Mouse (Mus musculus): ENCODE measurements around the gene Map2k3. TPM values are rescaled to one million over a fixed set of nuclear protein-coding genes. Genes with fewer than 3 reads are reported as not detected.

Map2k3 gene
- polyA plus RNA-seq, 1 experiment, result 406 TPM

DNA sequence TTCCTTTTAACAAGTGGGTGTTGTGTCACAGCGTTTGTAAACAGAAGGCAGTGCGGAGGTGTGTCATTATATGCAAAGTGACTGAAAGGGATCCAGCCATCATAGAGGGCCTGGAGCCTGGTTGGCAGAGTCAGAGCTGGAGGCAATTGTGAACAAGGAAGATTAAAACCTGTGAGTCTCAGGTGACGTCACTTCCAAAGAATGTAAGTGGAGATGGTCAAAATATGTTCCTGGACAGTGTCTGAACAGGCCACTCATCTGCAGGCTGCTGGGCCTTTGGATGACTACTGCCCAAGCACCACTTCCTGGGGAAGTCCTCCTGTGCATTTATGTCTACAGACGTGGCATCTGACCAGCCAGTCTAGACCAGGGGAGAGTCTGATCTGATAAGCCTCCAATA, 16.6 kb upstream of the Map2k3 start:
- TF ChIP-seq GATA1 (IDR thresholded peaks at IDR 0.05; ENCODE audit: low read length), result no peak

DNA sequence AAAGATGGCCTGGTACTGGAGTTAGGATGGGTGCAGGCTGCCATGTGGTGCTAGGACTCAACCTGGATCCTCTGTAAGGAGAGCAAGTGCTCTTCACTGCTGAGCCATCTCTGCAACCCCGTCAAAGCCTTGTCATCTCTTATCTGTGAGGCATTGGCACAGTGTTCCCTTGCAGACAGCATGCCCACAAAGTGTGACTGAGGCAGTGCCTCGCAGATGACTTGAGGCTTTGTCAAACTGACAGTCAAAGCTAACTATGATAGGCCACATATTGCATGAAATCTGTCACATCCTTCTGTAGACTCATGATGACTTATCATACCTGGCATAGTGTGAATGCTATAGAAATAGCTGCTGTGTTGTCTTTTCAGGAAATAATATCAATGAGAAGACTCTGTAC, 11.8 kb upstream of the Map2k3 start:
- TF ChIP-seq GATA1 (IDR thresholded peaks at IDR 0.05; ENCODE audit: low read length), result no peak

- TF ChIP-seq GATA1 (IDR thresholded peaks at IDR 0.05; ENCODE audit: low read length), result no peak
Observed at GRCm38 (mm10) chr11:60922195-60922594, 9.6 kb upstream of the Map2k3 start.

DNA sequence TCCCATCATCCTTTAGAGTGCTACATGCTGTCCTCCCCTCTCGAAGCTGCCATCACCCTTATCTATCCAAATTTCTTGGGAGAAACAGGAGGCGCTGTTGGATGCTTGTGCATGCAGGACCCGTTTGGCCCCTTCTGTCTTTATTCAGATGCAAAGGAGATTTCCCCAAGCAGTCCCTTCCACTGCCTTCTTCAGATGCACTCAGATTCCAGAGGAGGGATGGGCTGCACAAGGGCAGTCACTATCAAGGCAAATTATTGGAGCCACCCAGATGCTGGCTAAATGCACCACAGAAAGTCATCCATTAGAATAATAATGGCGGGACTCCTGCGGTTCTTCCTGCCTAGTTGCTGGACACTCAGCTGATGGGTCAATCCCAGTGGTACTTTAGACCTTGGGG, 8.9 kb upstream of the Map2k3 start:
- TF ChIP-seq GATA1 (IDR thresholded peaks at IDR 0.05; ENCODE audit: low read length), result no peak

DNA sequence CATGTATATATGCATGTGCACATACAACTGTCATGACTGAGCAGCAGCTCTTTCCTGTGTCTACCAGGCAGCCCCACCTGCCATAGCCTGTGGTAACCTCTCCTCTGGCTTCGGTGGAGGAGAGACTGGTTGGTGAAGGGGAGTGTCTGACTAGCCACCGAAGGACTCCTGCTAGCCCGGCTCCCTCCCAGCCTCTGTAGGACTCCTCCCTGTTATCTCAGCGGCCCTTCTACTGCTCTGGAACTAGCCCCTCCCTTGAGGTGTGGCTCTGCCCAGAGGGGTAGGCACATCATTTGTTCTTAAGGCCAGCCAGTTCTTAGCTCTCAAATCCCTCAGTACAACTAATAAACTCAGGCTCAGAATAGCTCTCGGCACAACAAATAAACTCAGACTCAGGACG, 7.3 kb upstream of the Map2k3 start:
- no peak for TF ChIP-seq GATA1 (IDR thresholded peaks at IDR 0.05; ENCODE audit: low read length)

GRCm38 (mm10) chr11:60924981-60925380, 6.9 kb upstream of the Map2k3 start:
- no peak for TF ChIP-seq GATA1 (IDR thresholded peaks at IDR 0.05; ENCODE audit: low read length)

DNA sequence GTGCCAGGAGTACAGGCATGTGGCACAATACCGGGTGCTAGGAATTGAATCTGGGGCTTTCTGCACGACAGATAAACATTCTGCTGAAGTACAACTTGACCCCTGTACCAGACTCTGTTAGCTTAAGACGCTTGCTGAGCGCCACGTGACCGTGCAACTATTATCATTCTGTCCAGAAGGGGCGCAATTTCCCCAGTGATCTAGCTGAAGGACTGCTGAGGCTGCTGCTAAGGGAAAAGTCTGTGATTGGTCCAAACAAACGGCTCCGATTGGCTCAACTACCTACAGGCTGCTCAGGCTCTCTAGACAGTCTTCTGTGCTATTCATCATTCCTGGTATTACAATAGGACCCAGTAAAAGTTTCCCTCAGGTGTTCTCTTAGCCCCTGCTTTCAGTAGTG, 4.6 kb upstream of the Map2k3 start:
- TF ChIP-seq GATA1 (IDR thresholded peaks at IDR 0.05; ENCODE audit: low read length), result no peak

- TF ChIP-seq GATA1 (IDR thresholded peaks at IDR 0.05; ENCODE audit: low read length), result no peak
Observed at GRCm38 (mm10) chr11:60930724-60931281, 1.0 kb upstream of the Map2k3 start.

DNA sequence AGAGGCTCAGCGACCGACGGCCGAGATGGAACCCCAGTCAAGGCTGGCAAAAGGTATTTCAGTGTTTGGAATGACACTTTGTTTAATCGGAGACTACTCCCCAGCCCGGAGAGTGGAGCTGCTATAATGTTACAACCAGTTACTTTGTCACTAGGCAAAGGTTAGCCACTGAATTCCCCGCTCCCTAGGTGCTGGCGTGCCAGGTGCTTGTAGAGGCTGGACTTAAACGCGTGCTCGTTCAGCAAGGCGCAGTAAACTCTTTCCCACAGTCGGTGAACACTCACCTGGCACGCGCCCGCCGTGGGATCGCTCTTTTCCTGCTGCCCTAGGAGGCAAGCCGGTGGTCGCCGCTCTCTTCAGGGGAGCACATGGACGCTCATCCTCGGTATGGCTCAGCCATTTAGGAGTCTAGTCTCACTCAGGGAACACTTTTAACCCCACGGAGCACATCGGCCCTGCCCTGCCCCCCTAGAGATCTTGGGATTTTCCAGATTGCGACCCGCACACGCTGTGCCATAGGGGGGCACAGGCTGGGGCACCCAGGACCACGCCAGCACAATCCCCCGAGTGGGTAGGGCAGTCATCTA, 458 bp upstream of the Map2k3 start:
- no peak for TF ChIP-seq GATA1 (IDR thresholded peaks at IDR 0.05; ENCODE audit: low read length)

- TF ChIP-seq GATA1 (IDR thresholded peaks at IDR 0.05; ENCODE audit: low read length), result no peak
Observed at GRCm38 (mm10) chr11:60932503-60933020, 729 bp downstream of the Map2k3 start.

DNA sequence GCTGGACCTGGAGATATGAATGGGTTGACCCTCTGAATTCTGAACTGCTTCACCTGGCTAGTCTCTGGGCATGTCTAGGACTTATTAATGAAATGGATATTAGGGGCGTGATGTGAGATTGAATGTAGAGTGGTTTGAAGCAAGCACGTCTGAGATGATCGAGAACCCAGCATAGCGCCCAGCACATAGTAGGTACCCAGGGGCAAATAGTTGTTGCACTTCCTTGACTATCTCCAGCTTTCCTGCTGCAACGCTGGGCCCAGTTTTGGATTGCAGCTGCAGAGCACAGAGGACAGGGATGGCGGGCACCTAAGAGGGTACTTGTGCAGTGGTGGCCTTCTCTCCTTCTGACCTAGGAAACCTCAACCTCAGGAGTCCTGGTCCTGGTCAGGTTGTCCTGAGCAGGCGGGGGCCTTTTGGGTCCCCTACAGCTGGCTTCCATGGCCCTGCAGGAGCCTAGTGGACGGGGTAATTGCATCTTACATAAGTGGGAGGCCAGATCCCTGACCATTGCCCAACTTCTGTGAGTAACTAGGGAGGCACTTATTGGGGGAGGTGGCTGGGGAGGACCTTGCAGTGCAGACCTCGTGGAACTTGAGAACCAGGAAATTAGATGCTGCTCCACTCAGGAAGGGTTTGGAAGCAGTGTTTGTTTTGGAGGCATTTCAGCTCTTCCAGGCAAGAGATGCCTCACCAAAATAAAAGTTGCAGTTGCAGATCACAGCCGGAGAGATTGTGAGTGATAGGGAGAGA, 1.5 kb downstream of the Map2k3 start:
- TF ChIP-seq GATA1 (IDR thresholded peaks at IDR 0.05; ENCODE audit: low read length), result no peak

DNA sequence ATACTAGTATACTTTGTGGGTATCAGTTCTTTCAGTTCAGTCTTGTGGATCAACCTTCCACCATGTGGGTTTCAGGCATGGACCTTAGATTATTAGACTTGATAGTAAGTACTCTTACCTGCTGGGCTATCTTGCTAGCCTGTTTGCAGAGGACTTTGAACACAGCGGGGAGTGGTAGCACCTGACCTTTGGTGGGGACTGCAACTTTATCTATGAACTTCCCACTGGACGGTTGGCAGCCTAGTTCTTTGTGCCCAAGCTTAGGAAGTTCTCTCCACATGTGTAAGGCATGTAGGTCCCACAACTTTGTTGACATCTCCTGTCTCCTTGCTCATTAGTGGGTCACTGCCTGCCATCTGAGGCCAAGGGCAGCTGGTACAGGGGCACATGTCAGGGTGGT, 3.0 kb downstream of the Map2k3 start:
- TF ChIP-seq GATA1 (IDR thresholded peaks at IDR 0.05; ENCODE audit: low read length), result no peak

DNA sequence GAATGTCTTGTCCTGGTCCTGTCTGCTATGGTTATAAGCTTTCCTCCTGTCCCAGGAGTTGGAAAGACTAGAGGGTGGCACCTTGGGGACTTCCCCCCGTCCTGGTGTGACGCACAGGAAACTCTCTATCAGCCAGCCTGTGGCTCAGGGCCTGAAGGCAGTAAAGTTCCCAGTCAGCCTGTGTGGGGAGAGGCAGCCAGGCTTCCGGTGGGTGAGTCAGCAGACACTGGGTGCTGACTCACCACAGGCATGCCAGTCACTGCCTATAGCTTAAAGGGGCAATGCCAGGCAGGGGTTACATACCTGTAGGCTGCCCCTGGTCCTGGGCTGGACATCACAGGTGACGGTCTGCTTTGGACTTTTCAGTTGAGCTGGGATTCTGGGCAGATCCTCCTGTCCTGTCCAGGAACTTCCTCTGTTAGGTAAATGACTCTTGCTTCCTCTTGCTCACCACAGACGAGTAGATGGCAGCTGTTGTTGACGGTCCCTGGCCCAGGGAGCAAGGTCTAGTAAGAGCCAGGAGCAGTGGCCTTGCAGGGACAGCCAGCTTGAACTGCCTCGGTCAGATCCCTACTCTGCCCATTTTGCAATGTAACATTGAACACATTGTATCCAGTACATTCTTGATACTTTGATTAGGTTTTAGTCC, 3.6 kb downstream of the Map2k3 start:
- peak; percentile 23 for TF ChIP-seq GATA1 (IDR thresholded peaks at IDR 0.05; ENCODE audit: low read length)

DNA sequence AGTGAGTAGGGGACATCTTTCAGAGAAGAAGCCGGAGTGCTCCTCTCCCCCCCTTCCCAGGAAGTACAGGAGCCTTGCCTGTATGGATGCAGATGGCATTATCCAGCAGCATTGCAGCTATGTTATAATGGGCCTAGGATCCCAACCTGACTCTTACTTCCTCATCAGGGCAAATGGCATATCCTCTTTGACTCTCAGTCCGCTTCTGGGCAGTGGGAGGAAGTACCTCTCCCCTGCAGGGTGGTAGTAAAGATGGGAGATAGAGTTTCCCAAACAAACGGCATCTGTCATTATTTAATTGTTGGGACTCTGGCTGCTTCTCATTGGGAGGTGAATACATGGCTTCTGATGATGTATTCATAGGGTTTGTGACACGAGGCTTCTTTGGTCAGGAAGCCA, 4.1 kb downstream of the Map2k3 start:
- no peak for TF ChIP-seq GATA1 (IDR thresholded peaks at IDR 0.05; ENCODE audit: low read length)

GRCm38 (mm10) chr11:60937611-60938010, 5.8 kb downstream of the Map2k3 start:
- no peak for TF ChIP-seq GATA1 (IDR thresholded peaks at IDR 0.05; ENCODE audit: low read length)

GRCm38 (mm10) chr11:60939487-60939886, 7.7 kb downstream of the Map2k3 start:
- no peak for TF ChIP-seq GATA1 (IDR thresholded peaks at IDR 0.05; ENCODE audit: low read length)

Measured in G1E-ER4 (cell line).